Mouse (Mus musculus) embryo, embryonic 11.5 days (tissue): ENCODE results near the gene Pde1a.

Source experiments
- DNase-seq: peaks from one replicate; pipeline ENCODE4 v3.0.0-alpha.2; 2012; ENCODE audit warnings: low read depth, low spot score

Pde1a gene

GRCm38 (mm10) chr2:80128861-80129698 lies at the start of gene Pde1a:
Gene Pde1a, minus strand, starts transcription at chr2:80129458.
- peak; percentile 24 for DNase-seq

GRCm38 (mm10) chr2:80178608-80179280 lies 49.5 kb upstream of the Pde1a start:
- no peak for DNase-seq

- DNase-seq: no peak
Measured at GRCm38 (mm10) chr2:80178154-80178553, 48.9 kb upstream of the Pde1a start.

- no peak for DNase-seq
Measured at GRCm38 (mm10) chr2:80168103-80168502, 38.8 kb upstream of the Pde1a start.

GRCm38 (mm10) chr2:80158784-80159183 lies 29.5 kb upstream of the Pde1a start:
- DNase-seq: no peak

- DNase-seq: no peak
Measured at GRCm38 (mm10) chr2:80158196-80158595, 28.9 kb upstream of the Pde1a start.

- no peak for DNase-seq
Measured at GRCm38 (mm10) chr2:80150019-80150418, 20.8 kb upstream of the Pde1a start.

GRCm38 (mm10) chr2:80149332-80149731 lies 20.1 kb upstream of the Pde1a start:
- DNase-seq: no peak

- no peak for DNase-seq
Measured at GRCm38 (mm10) chr2:80135076-80135475, 5.8 kb upstream of the Pde1a start.

GRCm38 (mm10) chr2:80132677-80133076 lies 3.4 kb upstream of the Pde1a start:
- DNase-seq: no peak

GRCm38 (mm10) chr2:80126663-80127062 lies 2.6 kb downstream of the Pde1a start:
- no peak for DNase-seq

- DNase-seq: peak; percentile 16
Measured at GRCm38 (mm10) chr2:80086891-80087290, 42.4 kb downstream of the Pde1a start.

GRCm38 (mm10) chr2:80080090-80080821 lies 49.0 kb downstream of the Pde1a start:
- DNase-seq: no peak

GRCm38 (mm10) chr2:80079618-80080017 lies 49.6 kb downstream of the Pde1a start:
- no peak for DNase-seq

GRCm38 (mm10) chr2:80076323-80076722 lies 52.9 kb downstream of the Pde1a start:
- no peak for DNase-seq

GRCm38 (mm10) chr2:80074531-80074930 lies 54.7 kb downstream of the Pde1a start:
- no peak for DNase-seq

GRCm38 (mm10) chr2:80074046-80074445 lies 55.2 kb downstream of the Pde1a start:
- no peak for DNase-seq

- no peak for DNase-seq
Measured at GRCm38 (mm10) chr2:80073426-80073825, 55.8 kb downstream of the Pde1a start.

- DNase-seq: no peak
Measured at GRCm38 (mm10) chr2:80069745-80070144, 59.5 kb downstream of the Pde1a start.

GRCm38 (mm10) chr2:80066449-80066848 lies 62.8 kb downstream of the Pde1a start:
- no peak for DNase-seq

- DNase-seq: no peak
Measured at GRCm38 (mm10) chr2:80056062-80056461, 73.2 kb downstream of the Pde1a start.

GRCm38 (mm10) chr2:80054042-80054441 lies 75.2 kb downstream of the Pde1a start:
- DNase-seq: no peak
